In genomic region chr12:83525822-83526544, GRCm38 (mm10) we compare ENCODE assay signal across 10 mouse cellular contexts. TPM values are rescaled to one million over a fixed set of nuclear protein-coding genes. Genes with fewer than 3 reads are reported as not detected.
DNase-seq lines count a peak whose midpoint lies in the region; ATAC-seq and TF ChIP-seq lines count a peak whose summit lies in the region.
"Had no signal": no experiment of that assay in that cellular context is flagged by ENCODE, and none has a peak within 500 bp of the region (broad histone marks: within the 10 kb centered on the region; RNA-seq: fewer than 3 reads in every experiment).

No protein-coding gene starts in this region.

- 0 out of 2 replicates have a peak, but pooled peaks have one; percentile 33 for ATAC-seq in heart, embryonic 15.5 days (replicated peaks; ENCODE audit: insufficient number of reproducible peaks, insufficient read depth, low FRiP score, low read depth)
- no peak for ATAC-seq in heart, embryonic 12.5 days (ENCODE audit: insufficient number of reproducible peaks, low FRiP score)
- no peak for ATAC-seq in G1E (ENCODE audit: extremely low read depth, insufficient number of reproducible peaks, low FRiP score, poor library complexity, severe bottlenecking)
- peak; percentile 61; the same call in 1 of the 2 replicates for ATAC-seq in embryonic facial prominence, embryonic 14.5 days (ENCODE audit: low read depth)
- peak; percentile 81 for ATAC-seq in liver, embryonic 16.5 days (ENCODE audit: low read depth)
- ATAC-seq: CD4-positive, CD25-positive, alpha-beta regulatory T cell, adult 4 months; midbrain, embryonic 16.5 days had no signal

- peaks cover 24% of the 10 kb centered on the region for H3K4me1 ChIP-seq in heart, embryonic 15.5 days (replicated peaks)
- peaks cover 55% of the 10 kb centered on the region for H3K4me1 ChIP-seq in heart, embryonic 12.5 days (replicated peaks)
- peaks cover 66% of the 10 kb centered on the region for H3K4me1 ChIP-seq in G1E (ENCODE audit: insufficient read depth, low read depth, low read length)
- H3K4me1 ChIP-seq in embryonic facial prominence, embryonic 14.5 days (ENCODE audit: control insufficient read depth, insufficient read depth, low read length), result peaks cover 7% of the 10 kb centered on the region
- H3K4me1 ChIP-seq in liver, embryonic 16.5 days (ENCODE audit: control insufficient read depth, low read depth, low read length), result peaks cover 19% of the 10 kb centered on the region

- H3K27me3 ChIP-seq in heart, embryonic 15.5 days, result no peaks in the 10 kb centered on the region
- no peaks in the 10 kb centered on the region for H3K27me3 ChIP-seq in heart, embryonic 12.5 days (replicated peaks)
- no peaks in the 10 kb centered on the region for H3K27me3 ChIP-seq in G1E (ENCODE audit: insufficient read depth, low read length)
- no peaks in the 10 kb centered on the region for H3K27me3 ChIP-seq in embryonic facial prominence, embryonic 14.5 days (replicated peaks; ENCODE audit: control insufficient read depth, insufficient read depth, low read length)
- no peaks in the 10 kb centered on the region for H3K27me3 ChIP-seq in liver, embryonic 16.5 days (ENCODE audit: control insufficient read depth, insufficient read depth, low read depth, low read length)

- H3K27ac ChIP-seq in heart, embryonic 15.5 days, result peak overlapping the region; percentile 48
- H3K27ac ChIP-seq in heart, embryonic 12.5 days (ENCODE audit: poor library complexity, severe bottlenecking), result no peak overlapping the region; the same call in 1 of the 2 replicates
- H3K27ac ChIP-seq in embryonic facial prominence, embryonic 14.5 days (replicated peaks; ENCODE audit: low read depth, low read length), result no peak overlapping the region; the same call in 1 of the 2 replicates
- peak overlapping the region; percentile 48 for H3K27ac ChIP-seq in liver, embryonic 16.5 days (ENCODE audit: low read length)

- 0 out of 2 replicates have a peak overlapping the region, but pooled peaks have one; percentile 11 for H3K9ac ChIP-seq in heart, embryonic 15.5 days
- H3K9ac ChIP-seq in heart, embryonic 12.5 days, result no peak overlapping the region
- H3K9ac ChIP-seq in embryonic facial prominence, embryonic 14.5 days (ENCODE audit: low read depth, low read length), result no peak overlapping the region
- H3K9ac ChIP-seq in liver, embryonic 16.5 days (ENCODE audit: low read depth, low read length), result no peak overlapping the region; the same call in 1 of the 2 replicates

- no peak overlapping the region for H3K4me3 ChIP-seq in heart, embryonic 15.5 days
- H3K4me3 ChIP-seq in heart, embryonic 12.5 days, result no peak overlapping the region
- H3K4me3 ChIP-seq in G1E (ENCODE audit: low read depth, low read length), result peak overlapping the region; percentile 54; the same call in 1 of the 2 replicates
- H3K4me3 ChIP-seq in embryonic facial prominence, embryonic 14.5 days (ENCODE audit: low read depth, low read length), result no peak overlapping the region
- 0 out of 2 replicates have a peak overlapping the region, but pooled peaks have one; percentile 8 for H3K4me3 ChIP-seq in liver, embryonic 16.5 days (ENCODE audit: low read depth, low read length)

- no peaks in the 10 kb centered on the region for H3K9me3 ChIP-seq in heart, embryonic 15.5 days (replicated peaks)
- H3K9me3 ChIP-seq in heart, embryonic 12.5 days (replicated peaks), result no peaks in the 10 kb centered on the region
- H3K9me3 ChIP-seq in G1E (replicated peaks), result no peaks in the 10 kb centered on the region
- no peaks in the 10 kb centered on the region for H3K9me3 ChIP-seq in embryonic facial prominence, embryonic 14.5 days (ENCODE audit: control insufficient read depth, low read length)
- no peaks in the 10 kb centered on the region for H3K9me3 ChIP-seq in liver, embryonic 16.5 days (replicated peaks; ENCODE audit: control insufficient read depth, low read length)

- WGBS in heart, embryonic 15.5 days, result 60% methylated on average over 18 of the region's 18 CpGs
- whole genome bisulfite sequencing in heart, embryonic 12.5 days, result 61% methylated on average over 18 of the region's 18 CpGs
- WGBS in embryonic facial prominence, embryonic 14.5 days, result 58% methylated on average over 17 of the region's 18 CpGs
- WGBS in liver, embryonic 16.5 days (ENCODE audit: insufficient replicate concordance), result 56% methylated on average over 18 of the region's 18 CpGs

- no peak for TF ChIP-seq CTCF in G1E (IDR thresholded peaks at IDR 0.05; ENCODE audit: low read depth, low read length)

- DNase-seq in G1E (ENCODE audit: low spot score), result peak; percentile 57
- DNase-seq in embryonic facial prominence, embryonic 14.5 days (ENCODE audit: low spot score), result peak; percentile 80
- no peak for DNase-seq in c-Kit-positive CD71-positive TER-119-positive erythroid progenitor cells, embryonic 14.5 days (ENCODE audit: low spot score)
- DNase-seq in kidney, adult 18-20 months, result no peak
- DNase-seq: layer of hippocampus, postnatal 36 days had no signal

- H3K4me2 ChIP-seq in heart, embryonic 15.5 days, result no peak overlapping the region
- H3K4me2 ChIP-seq in heart, embryonic 12.5 days, result no peak overlapping the region
- H3K4me2 ChIP-seq in embryonic facial prominence, embryonic 14.5 days (ENCODE audit: low read depth, low read length), result no peak overlapping the region
- H3K4me2 ChIP-seq in liver, embryonic 16.5 days (ENCODE audit: low read depth, low read length), result peak overlapping the region; percentile 25; the same call in 1 of the 2 replicates

- H3K36me3 ChIP-seq in heart, embryonic 15.5 days, result peaks cover 5% of the 10 kb centered on the region; the same call in 1 of the 2 replicates
- peaks cover 16% of the 10 kb centered on the region for H3K36me3 ChIP-seq in heart, embryonic 12.5 days
- H3K36me3 ChIP-seq in G1E (replicated peaks), result peaks cover 73% of the 10 kb centered on the region
- peaks cover 17% of the 10 kb centered on the region; the same call in 1 of the 2 replicates for H3K36me3 ChIP-seq in embryonic facial prominence, embryonic 14.5 days (ENCODE audit: control insufficient read depth, insufficient read depth, low read length)
- H3K36me3 ChIP-seq in liver, embryonic 16.5 days (ENCODE audit: control insufficient read depth, insufficient read depth), result no peaks in the 10 kb centered on the region

RNA-seq across cellular contexts. Expression of gene Dcaf4, which starts 5.7 kb away (rescaled TPM):
- 22.5 and 27.8 TPM in 2 replicates for polyA plus RNA-seq in heart, embryonic 15.5 days (2015; fragmentation: Nextera tagmentation; extraction: Ambion mirVana)
- 22.7 and 23.8 TPM in 2 replicates for polyA plus RNA-seq in heart, embryonic 12.5 days (2016; fragmentation: Nextera tagmentation; extraction: Ambion mirVana)
- total RNA-seq in G1E (2014; fragmentation: Nextera tagmentation), result 36.1 and 46.1 TPM in 2 replicates
- 21.5 and 23.1 TPM in 2 replicates for total RNA-seq in G1E (2017)
- polyA plus RNA-seq in G1E (2012), result 30.5 and 31.2 TPM in 2 replicates
- polyA plus RNA-seq in embryonic facial prominence, embryonic 14.5 days (2014; fragmentation: Nextera tagmentation; extraction: Ambion mirVana), result 32.8 and 34.7 TPM in 2 replicates
- 15.5 and 18.3 TPM in 2 replicates for polyA plus RNA-seq in liver, embryonic 16.5 days (2015; fragmentation: Nextera tagmentation; extraction: Ambion mirVana)

RNA-seq across cellular contexts. Expression of gene Dpf3, which starts 38.5 kb away (rescaled TPM):
- 17.3 and 20.7 TPM in 2 replicates for polyA plus RNA-seq in heart, embryonic 15.5 days (2015; fragmentation: Nextera tagmentation; extraction: Ambion mirVana)
- 27.1 and 31.2 TPM in 2 replicates for polyA plus RNA-seq in heart, embryonic 12.5 days (2016; fragmentation: Nextera tagmentation; extraction: Ambion mirVana)
- total RNA-seq in G1E (2014; fragmentation: Nextera tagmentation), result 11.7 and 19.7 TPM in 2 replicates
- total RNA-seq in G1E (2017), result 8.1 and 8.8 TPM in 2 replicates
- 12.8 and 13.8 TPM in 2 replicates for polyA plus RNA-seq in G1E (2012)
- polyA plus RNA-seq in embryonic facial prominence, embryonic 14.5 days (2014; fragmentation: Nextera tagmentation; extraction: Ambion mirVana), result 4.3 and 6.1 TPM in 2 replicates
- 7.1 and 7.8 TPM in 2 replicates for polyA plus RNA-seq in liver, embryonic 16.5 days (2015; fragmentation: Nextera tagmentation; extraction: Ambion mirVana)

Comparison
In these comparisons a context has a peak if more than half of its experiments do, and no peak if none do; other contexts are left out.
1. ATAC-seq: peak in heart, embryonic 15.5 days (single experiment), embryonic facial prominence, embryonic 14.5 days (single experiment) and liver, embryonic 16.5 days (single experiment); none in heart, embryonic 12.5 days (single experiment) and G1E (single experiment).
2. H3K27ac ChIP-seq: peak in heart, embryonic 15.5 days (single experiment) and liver, embryonic 16.5 days (single experiment); none in heart, embryonic 12.5 days (single experiment) and embryonic facial prominence, embryonic 14.5 days (single experiment).
3. H3K4me3 ChIP-seq: peak in G1E (single experiment) and liver, embryonic 16.5 days (single experiment); none in heart, embryonic 15.5 days (single experiment), heart, embryonic 12.5 days (single experiment) and embryonic facial prominence, embryonic 14.5 days (single experiment).
4. DNase-seq: peak in G1E (single experiment) and embryonic facial prominence, embryonic 14.5 days (single experiment); none in c-Kit-positive CD71-positive TER-119-positive erythroid progenitor cells, embryonic 14.5 days (single experiment) and kidney, adult 18-20 months (single experiment).